Mouse (Mus musculus) R1 (cell line): ENCODE results near the gene Junb.
A peak's percentile ranks its signal among the peaks of the same experiment; 100 is the strongest.

Source experiments
- DNase-seq: peaks from one replicate; pipeline ENCODE4 v3.0.0-alpha.2; 2018; ENCODE audit warnings: low read depth, low spot score

Gene Junb

GRCm38 (mm10) chr8:84989311-84989731 lies 10.8 kb upstream of the Junb start:
- peak; percentile 83 for DNase-seq

- DNase-seq, result peak; percentile 33
Observed at GRCm38 (mm10) chr8:84987903-84988302, 9.4 kb upstream of the Junb start.

GRCm38 (mm10) chr8:84987388-84987787 lies 8.9 kb upstream of the Junb start:
- DNase-seq, result no peak

GRCm38 (mm10) chr8:84986379-84986945 lies 7.9 kb upstream of the Junb start:
- no peak for DNase-seq

- peak; percentile 98 for DNase-seq
Observed at GRCm38 (mm10) chr8:84985684-84986378, 7.3 kb upstream of the Junb start.

GRCm38 (mm10) chr8:84985049-84985683 lies 6.6 kb upstream of the Junb start:
- DNase-seq, result no peak

- DNase-seq, result no peak
Observed at GRCm38 (mm10) chr8:84984294-84985048, 6.0 kb upstream of the Junb start.

- DNase-seq, result no peak
Observed at GRCm38 (mm10) chr8:84982499-84983011, 4.0 kb upstream of the Junb start.

- no peak for DNase-seq
Observed at GRCm38 (mm10) chr8:84981644-84982498, 3.4 kb upstream of the Junb start.

GRCm38 (mm10) chr8:84980622-84981358 lies 2.3 kb upstream of the Junb start:
- DNase-seq, result no peak

- peak; percentile 99 for DNase-seq
Observed at GRCm38 (mm10) chr8:84979599-84980421, 1.3 kb upstream of the Junb start.

GRCm38 (mm10) chr8:84977435-84978247 lies 877 bp downstream of the Junb start:
- peak; percentile 74 for DNase-seq

- DNase-seq, result no peak
Observed at GRCm38 (mm10) chr8:84976763-84977434, 1.6 kb downstream of the Junb start.

GRCm38 (mm10) chr8:84976031-84976762 lies 2.3 kb downstream of the Junb start:
- DNase-seq, result peak; percentile 96

- DNase-seq, result peak; percentile 81
Observed at GRCm38 (mm10) chr8:84975434-84975833, 3.1 kb downstream of the Junb start.

GRCm38 (mm10) chr8:84974543-84975142 lies 3.9 kb downstream of the Junb start:
- no peak for DNase-seq
